Mouse (Mus musculus): ENCODE data around the gene Pdgfd. TPM values are rescaled to one million over a fixed set of nuclear protein-coding genes. Genes with fewer than 3 reads are reported as not detected.

Pdgfd gene
- polyA plus RNA-seq, 1 experiment from 2014 or later: 2.7 TPM

DNA sequence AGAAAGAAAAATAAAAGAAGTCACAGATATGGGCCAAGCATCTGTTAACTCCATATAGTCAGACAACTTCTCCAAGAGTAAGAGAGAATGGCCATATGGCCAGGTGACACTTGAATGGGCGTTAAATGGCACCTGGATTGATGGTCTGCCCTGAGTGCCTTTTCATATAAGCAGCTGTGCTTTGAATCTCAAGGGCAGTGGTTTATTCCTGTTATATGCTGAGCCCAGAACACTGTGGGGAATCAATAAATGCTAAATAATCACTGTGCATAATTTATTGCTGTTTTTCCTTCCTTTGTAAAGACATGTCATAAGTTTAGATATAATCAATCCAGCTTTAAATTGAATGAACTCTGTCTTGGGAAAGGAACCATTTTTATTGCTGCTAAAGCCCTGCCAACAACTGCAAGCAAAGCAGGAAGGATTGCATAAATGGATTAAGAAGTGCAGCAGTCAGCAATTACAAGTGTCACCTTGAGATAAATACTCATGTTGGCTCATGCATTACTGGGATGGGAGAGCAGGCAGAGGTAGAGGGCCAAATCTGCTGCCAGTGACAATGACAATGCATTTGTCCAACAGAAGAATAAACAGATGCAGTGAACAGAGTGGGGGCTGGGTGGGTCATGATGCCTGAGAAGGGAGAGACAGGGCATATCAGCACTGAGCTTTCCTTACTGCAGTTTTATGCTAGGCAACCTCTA lies 185.0 kb downstream of the Pdgfd start:
- Histone ChIP-seq H3K4me1 (replicated peaks; ENCODE audit: control insufficient read depth, insufficient read depth, low read length) (no peaks in the 10 kb centered on the region), H3K27me3 (replicated peaks; ENCODE audit: control insufficient read depth, insufficient read depth, low read length) (no peaks in the 10 kb centered on the region), H3K9me3 (ENCODE audit: control insufficient read depth, low read length) (no peaks in the 10 kb centered on the region), H3K4me3 (ENCODE audit: low read depth, low read length) (no peak overlapping the region), H3K4me2 (no peak overlapping the region), H3K36me3 (ENCODE audit: control insufficient read depth, insufficient read depth, low read length) (no peaks in the 10 kb centered on the region), H3K27ac (ENCODE audit: low read depth, low read length) (no peak overlapping the region), H3K9ac (ENCODE audit: low read depth, low read length) (no peak overlapping the region)
- ATAC-seq (replicated peaks; ENCODE audit: low FRiP score) (no peak; the same call in 1 of the 2 replicates), DNase-seq (ENCODE audit: low spot score) (no peak)
- WGBS: 69% methylated on average over 1 of the region's 1 CpGs

DNA sequence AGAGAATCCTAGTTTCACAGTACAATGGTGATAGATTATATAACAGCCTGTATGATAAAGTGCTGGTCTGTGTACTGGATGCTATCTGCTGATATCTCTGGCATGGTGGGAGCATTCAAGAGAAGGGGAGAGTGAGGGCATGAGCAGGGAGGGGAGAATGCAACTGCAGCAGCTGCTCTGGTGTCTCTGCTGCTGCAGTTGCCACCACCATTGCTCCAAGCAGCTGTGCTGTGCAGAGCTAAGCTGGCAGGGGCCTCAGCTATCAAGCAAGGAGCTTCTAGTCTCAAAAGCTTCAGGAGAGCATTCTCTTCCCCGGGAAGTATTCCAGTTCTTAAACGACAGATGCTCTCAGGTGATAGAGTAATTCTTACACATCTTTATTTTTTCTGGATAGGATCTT lies 192.4 kb downstream of the Pdgfd start:
- no peak overlapping the region for H3K9ac ChIP-seq (ENCODE audit: low read depth, low read length)
- H3K9me3 ChIP-seq (ENCODE audit: control insufficient read depth, low read length): no peaks in the 10 kb centered on the region
- no peak overlapping the region for H3K4me3 ChIP-seq (ENCODE audit: low read depth, low read length)
- H3K36me3 ChIP-seq (ENCODE audit: control insufficient read depth, insufficient read depth, low read length): no peaks in the 10 kb centered on the region
- H3K27ac ChIP-seq (ENCODE audit: low read depth, low read length): no peak overlapping the region
- no peaks in the 10 kb centered on the region for H3K4me1 ChIP-seq (replicated peaks; ENCODE audit: control insufficient read depth, insufficient read depth, low read length)
- ATAC-seq (replicated peaks; ENCODE audit: low FRiP score): no peak
- H3K4me2 ChIP-seq: no peak overlapping the region
- 67% methylated on average over 2 of the region's 2 CpGs for WGBS
- no peaks in the 10 kb centered on the region for H3K27me3 ChIP-seq (replicated peaks; ENCODE audit: control insufficient read depth, insufficient read depth, low read length)
- DNase-seq (ENCODE audit: low spot score): no peak

DNA sequence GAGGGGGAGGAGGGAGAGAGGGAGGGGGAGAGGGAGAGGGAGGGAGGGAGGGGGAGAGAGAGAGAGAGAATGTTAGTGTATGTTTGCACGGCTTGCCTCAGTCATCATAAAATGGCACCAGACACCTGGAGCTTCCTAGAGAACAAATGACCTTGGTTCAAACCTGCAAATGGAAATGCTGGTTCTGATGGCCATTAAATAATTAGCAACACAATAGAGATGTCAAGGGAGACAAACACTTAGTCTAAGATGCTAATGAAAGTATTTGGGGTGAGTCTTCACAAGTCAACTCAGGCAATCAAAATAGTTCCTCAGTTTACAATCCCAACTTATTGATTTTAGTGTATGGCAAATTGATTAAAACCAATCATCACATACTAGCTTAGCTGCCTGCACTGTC lies 198.2 kb downstream of the Pdgfd start:
- DNase-seq (ENCODE audit: low spot score) (no peak), ATAC-seq (replicated peaks; ENCODE audit: low FRiP score) (no peak)
- Histone ChIP-seq H3K9me3 (ENCODE audit: control insufficient read depth, low read length) (no peaks in the 10 kb centered on the region), H3K36me3 (ENCODE audit: control insufficient read depth, insufficient read depth, low read length) (no peaks in the 10 kb centered on the region), H3K27ac (ENCODE audit: low read depth, low read length) (no peak overlapping the region), H3K4me3 (ENCODE audit: low read depth, low read length) (no peak overlapping the region), H3K4me1 (replicated peaks; ENCODE audit: control insufficient read depth, insufficient read depth, low read length) (no peaks in the 10 kb centered on the region), H3K27me3 (replicated peaks; ENCODE audit: control insufficient read depth, insufficient read depth, low read length) (no peaks in the 10 kb centered on the region), H3K9ac (ENCODE audit: low read depth, low read length) (no peak overlapping the region), H3K4me2 (no peak overlapping the region)
- 90% methylated on average over 1 of the region's 1 CpGs for WGBS

DNA sequence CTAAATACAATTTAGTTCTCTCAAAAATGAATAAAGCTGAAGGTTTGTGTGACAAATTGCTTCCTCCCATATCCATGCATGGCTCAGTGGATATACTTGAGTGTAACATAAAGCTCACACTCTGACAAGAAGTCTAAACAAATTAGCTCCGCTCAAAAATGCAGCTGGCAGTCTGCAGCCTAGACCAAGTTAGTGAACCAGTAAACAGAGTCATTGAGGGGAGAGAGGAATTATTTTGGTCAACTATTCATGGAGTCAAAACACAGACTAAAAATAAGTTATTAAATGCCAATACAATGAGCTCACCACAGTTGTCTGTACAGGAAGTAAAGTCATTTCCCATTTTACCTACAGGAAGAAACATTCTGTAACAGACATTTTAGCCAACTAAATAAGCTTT lies 233.4 kb downstream of the Pdgfd start:
- no peak for ATAC-seq (replicated peaks; ENCODE audit: low FRiP score)
- Histone ChIP-seq H3K36me3 (ENCODE audit: control insufficient read depth, insufficient read depth, low read length) (no peaks in the 10 kb centered on the region), H3K4me2 (no peak overlapping the region), H3K4me3 (ENCODE audit: low read depth, low read length) (no peak overlapping the region), H3K4me1 (replicated peaks; ENCODE audit: control insufficient read depth, insufficient read depth, low read length) (no peaks in the 10 kb centered on the region), H3K9ac (ENCODE audit: low read depth, low read length) (no peak overlapping the region), H3K9me3 (ENCODE audit: control insufficient read depth, low read length) (no peaks in the 10 kb centered on the region), H3K27ac (ENCODE audit: low read depth, low read length) (no peak overlapping the region), H3K27me3 (replicated peaks; ENCODE audit: control insufficient read depth, insufficient read depth, low read length) (no peaks in the 10 kb centered on the region)
- no peak for DNase-seq (ENCODE audit: low spot score)
- 57% methylated on average over 1 of the region's 1 CpGs for WGBS

DNA sequence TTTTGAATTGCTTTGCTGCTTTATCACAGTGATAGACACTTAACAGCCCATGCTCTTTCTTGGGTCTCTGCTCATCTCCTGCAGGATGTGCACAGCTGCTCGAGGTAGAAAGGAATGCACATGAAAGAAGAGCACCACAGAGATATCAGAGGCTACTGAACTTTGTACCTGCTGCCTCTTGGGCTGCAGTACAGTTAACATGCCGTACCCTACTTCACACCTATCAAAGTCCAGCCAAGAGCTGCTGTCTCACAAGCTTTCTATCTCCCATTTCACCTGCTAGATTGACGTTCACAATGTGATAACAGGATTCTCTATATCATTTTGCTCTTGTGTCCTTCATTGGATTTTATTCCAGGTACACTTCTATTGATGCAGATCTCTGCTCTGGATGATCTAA lies 238.2 kb downstream of the Pdgfd start:
- 66% methylated on average over 3 of the region's 3 CpGs for WGBS
- DNase-seq (ENCODE audit: low spot score) (no peak), ATAC-seq (replicated peaks; ENCODE audit: low FRiP score) (no peak)
- Histone ChIP-seq H3K9ac (ENCODE audit: low read depth, low read length) (no peak overlapping the region), H3K4me1 (replicated peaks; ENCODE audit: control insufficient read depth, insufficient read depth, low read length) (no peaks in the 10 kb centered on the region), H3K27me3 (replicated peaks; ENCODE audit: control insufficient read depth, insufficient read depth, low read length) (no peaks in the 10 kb centered on the region), H3K27ac (ENCODE audit: low read depth, low read length) (no peak overlapping the region), H3K36me3 (ENCODE audit: control insufficient read depth, insufficient read depth, low read length) (no peaks in the 10 kb centered on the region), H3K9me3 (ENCODE audit: control insufficient read depth, low read length) (no peaks in the 10 kb centered on the region), H3K4me2 (no peak overlapping the region), H3K4me3 (ENCODE audit: low read depth, low read length) (no peak overlapping the region)

DNA sequence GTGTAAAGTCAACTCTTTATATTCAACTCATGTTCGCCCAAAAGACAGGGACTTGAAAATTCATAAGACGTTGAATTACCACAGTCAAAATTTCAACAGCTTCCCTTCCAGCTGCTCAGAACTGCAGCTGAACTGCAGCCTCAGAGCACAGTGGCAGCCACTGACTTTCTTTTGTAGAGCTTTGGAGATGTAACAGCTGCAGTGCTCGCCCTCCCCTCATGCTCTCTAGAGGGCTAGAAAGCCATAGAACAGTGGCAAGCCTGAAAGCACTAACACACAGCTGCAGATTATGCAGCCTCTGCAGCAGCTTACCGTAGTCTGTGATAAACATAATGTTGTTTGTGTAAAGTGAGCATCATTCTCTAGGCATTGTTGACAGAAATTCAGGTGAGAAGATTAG lies 239.6 kb downstream of the Pdgfd start:
- no peak overlapping the region for H3K27ac ChIP-seq (ENCODE audit: low read depth, low read length)
- H3K4me1 ChIP-seq (replicated peaks; ENCODE audit: control insufficient read depth, insufficient read depth, low read length): no peaks in the 10 kb centered on the region
- ATAC-seq (replicated peaks; ENCODE audit: low FRiP score) (no peak), DNase-seq (ENCODE audit: low spot score) (no peak)
- no peak overlapping the region for H3K4me2 ChIP-seq
- H3K27me3 ChIP-seq (replicated peaks; ENCODE audit: control insufficient read depth, insufficient read depth, low read length): no peaks in the 10 kb centered on the region
- H3K9me3 ChIP-seq (ENCODE audit: control insufficient read depth, low read length): no peaks in the 10 kb centered on the region
- 68% methylated on average over 4 of the region's 4 CpGs for WGBS
- H3K36me3 ChIP-seq (ENCODE audit: control insufficient read depth, insufficient read depth, low read length): no peaks in the 10 kb centered on the region
- H3K9ac ChIP-seq (ENCODE audit: low read depth, low read length): no peak overlapping the region
- no peak overlapping the region for H3K4me3 ChIP-seq (ENCODE audit: low read depth, low read length)

DNA sequence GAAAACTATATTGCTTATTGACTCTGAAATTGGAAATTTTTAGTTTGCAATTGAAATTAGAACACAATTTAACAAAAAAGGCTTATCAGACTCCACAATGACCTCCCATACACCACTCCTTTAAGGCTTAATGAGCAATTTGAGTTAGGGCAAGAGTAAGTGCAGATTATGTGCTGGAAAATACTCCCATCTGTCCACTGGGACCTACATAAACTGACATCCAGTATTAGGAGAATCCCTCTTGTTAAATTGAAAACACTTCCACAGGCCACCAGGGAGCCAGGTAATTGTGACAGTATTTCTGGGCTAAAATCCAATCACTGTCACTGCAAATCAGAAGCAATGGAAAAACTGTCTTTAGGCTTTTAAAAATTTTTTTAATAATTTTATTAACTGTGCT lies 256.2 kb downstream of the Pdgfd start:
- no peak overlapping the region for H3K4me3 ChIP-seq (ENCODE audit: low read depth, low read length)
- H3K36me3 ChIP-seq (ENCODE audit: control insufficient read depth, insufficient read depth, low read length): no peaks in the 10 kb centered on the region
- no peak overlapping the region for H3K9ac ChIP-seq (ENCODE audit: low read depth, low read length)
- no peak for DNase-seq (ENCODE audit: low spot score)
- no peaks in the 10 kb centered on the region for H3K4me1 ChIP-seq (replicated peaks; ENCODE audit: control insufficient read depth, insufficient read depth, low read length)
- ATAC-seq (replicated peaks; ENCODE audit: low FRiP score): no peak
- H3K9me3 ChIP-seq (ENCODE audit: control insufficient read depth, low read length): no peaks in the 10 kb centered on the region
- no peak overlapping the region for H3K27ac ChIP-seq (ENCODE audit: low read depth, low read length)
- no peak overlapping the region for H3K4me2 ChIP-seq
- H3K27me3 ChIP-seq (replicated peaks; ENCODE audit: control insufficient read depth, insufficient read depth, low read length): no peaks in the 10 kb centered on the region

Other genes with a start within 250 kb of the Pdgfd start
- 0.03 and 0.11 TPM in 2 replicates for gene Ddi1, start 101.3 kb downstream of the Pdgfd start, polyA plus RNA-seq (2014; fragmentation: Nextera tagmentation; extraction: Ambion mirVana)